Mouse (Mus musculus): ENCODE results near the gene Zfp59.

- TF ChIP-seq EP300 (IDR thresholded peaks at IDR 0.05), result no peak
- no peak for TF ChIP-seq CTCF (IDR thresholded peaks at IDR 0.05)
These were observed 66.8 kb downstream of the Zfp59 start for GRCm38 (mm10) chr7:27905061-27905848.
